Mouse (Mus musculus): ENCODE data around the gene Kif14. TPM values are rescaled to one million over a fixed set of nuclear protein-coding genes. Genes with fewer than 3 reads are reported as not detected.

Kif14 gene
- polyA plus RNA-seq, 1 experiment from 2014 or later = 2.7 TPM

Other genes with a start within 250 kb of the Kif14 start
- 32.6 and 33.4 TPM in 2 replicates for gene Inava, start 232.1 kb upstream of the Kif14 start, polyA plus RNA-seq (2015; fragmentation: Nextera tagmentation; extraction: Ambion mirVana)
- gene Gpr25, start 205.5 kb upstream of the Kif14 start, polyA plus RNA-seq (2015; fragmentation: Nextera tagmentation; extraction: Ambion mirVana) = not detected in 2 replicates
- gene Camsap2, start 120.2 kb upstream of the Kif14 start, polyA plus RNA-seq (2015; fragmentation: Nextera tagmentation; extraction: Ambion mirVana) = 3.7 and 3.9 TPM in 2 replicates
- gene Ddx59, start 51.1 kb upstream of the Kif14 start, polyA plus RNA-seq (2015; fragmentation: Nextera tagmentation; extraction: Ambion mirVana) = 10.1 and 12.3 TPM in 2 replicates
- gene Zfp281, start 158.6 kb downstream of the Kif14 start, polyA plus RNA-seq (2015; fragmentation: Nextera tagmentation; extraction: Ambion mirVana) = 11.1 and 12.0 TPM in 2 replicates